In genomic region chr15:60119926-60120325, GRCm38 (mm10) we compare ENCODE assay signal across 20 mouse cellular contexts.
A peak's percentile ranks its signal among the peaks of the same experiment; 100 is the strongest.
DNase-seq lines count a peak whose midpoint lies in the region; ATAC-seq lines count a peak whose summit lies in the region.
"Had no signal": no experiment of that assay in that cellular context is flagged by ENCODE, and none has a peak within 500 bp of the region (broad histone marks: within the 10 kb centered on the region; RNA-seq: fewer than 3 reads in every experiment).

No protein-coding gene starts in this region.

- H3K9me3 ChIP-seq in hindbrain, embryonic 12.5 days (replicated peaks): no peaks in the 10 kb centered on the region
- H3K9me3 ChIP-seq: embryonic facial prominence, embryonic 15.5 days; forebrain, embryonic 10.5 days; heart, embryonic 12.5 days; hindbrain, embryonic 10.5 days had no signal

- intact Hi-C loops in left cerebral cortex, postnatal 36 days (cut with DNase I): no loop called here

- WGBS in hindbrain, embryonic 12.5 days: 96% methylated on average over 1 of the region's 1 CpGs

- H3K27me3 ChIP-seq in hindbrain, embryonic 12.5 days: no peaks in the 10 kb centered on the region
- H3K27me3 ChIP-seq: embryonic facial prominence, embryonic 15.5 days; heart, embryonic 12.5 days had no signal

- no peak overlapping the region for H3K9ac ChIP-seq in hindbrain, embryonic 12.5 days
- H3K9ac ChIP-seq: embryonic facial prominence, embryonic 15.5 days; heart, embryonic 12.5 days had no signal

- peak; percentile 66 for DNase-seq in CD4-positive, CD25-positive, alpha-beta regulatory T cell, adult 2 months (ENCODE audit: low read depth, low spot score)
- DNase-seq in left cerebral cortex, postnatal 36 days (ENCODE audit: low spot score in 2 of 2): no peak
- DNase-seq in left cerebral cortex, adult 9 months (ENCODE audit: low spot score in 2 of 2): no peak
- DNase-seq: adrenal gland, adult 2 months; adrenal gland, postnatal 25 days; cerebellum, adult 18-20 months; cerebellum, postnatal 10 days; embryo, embryonic 11 days; gastrocnemius, adult 2 months; gastrocnemius, postnatal 25 days had no signal

- H3K4me1 ChIP-seq in hindbrain, embryonic 12.5 days: no peaks in the 10 kb centered on the region
- H3K4me1 ChIP-seq: embryonic facial prominence, embryonic 15.5 days; forebrain, embryonic 10.5 days; heart, embryonic 12.5 days; hindbrain, embryonic 10.5 days had no signal

- no peak overlapping the region for H3K4me2 ChIP-seq in hindbrain, embryonic 12.5 days (replicated peaks)
- H3K4me2 ChIP-seq: embryonic facial prominence, embryonic 15.5 days; heart, embryonic 12.5 days had no signal

- no peak overlapping the region for H3K27ac ChIP-seq in hindbrain, embryonic 12.5 days
- H3K27ac ChIP-seq: embryonic facial prominence, embryonic 15.5 days; forebrain, embryonic 10.5 days; gastrocnemius, adult 2 months; hindbrain, embryonic 10.5 days had no signal

- H3K4me3 ChIP-seq in hindbrain, embryonic 12.5 days: no peak overlapping the region
- H3K4me3 ChIP-seq: embryonic facial prominence, embryonic 15.5 days; erythroblast, embryonic 14.5 days; forebrain, embryonic 10.5 days; gastrocnemius, adult 2 months; heart, embryonic 12.5 days; hindbrain, embryonic 10.5 days had no signal

- H3K36me3 ChIP-seq in hindbrain, embryonic 12.5 days: no peaks in the 10 kb centered on the region
- H3K36me3 ChIP-seq: embryonic facial prominence, embryonic 15.5 days; forebrain, embryonic 10.5 days; heart, embryonic 12.5 days; hindbrain, embryonic 10.5 days had no signal

- peak; percentile 75 for ATAC-seq in activated CD4-positive, CD25-positive, alpha-beta regulatory T cell, adult 4 months
- ATAC-seq in monocyte, adult 5-6 weeks (replicated peaks; ENCODE audit: insufficient number of reproducible peaks, low FRiP score, low TSS enrichment, poor library complexity, severe bottlenecking): peak; percentile 82
- no peak for ATAC-seq in hindbrain, embryonic 12.5 days (ENCODE audit: low FRiP score)
- ATAC-seq: forebrain, embryonic 14.5 days; hindbrain, embryonic 16.5 days had no signal
